12 mouse cellular contexts compared by ENCODE assay signal in the genomic region with DNA sequence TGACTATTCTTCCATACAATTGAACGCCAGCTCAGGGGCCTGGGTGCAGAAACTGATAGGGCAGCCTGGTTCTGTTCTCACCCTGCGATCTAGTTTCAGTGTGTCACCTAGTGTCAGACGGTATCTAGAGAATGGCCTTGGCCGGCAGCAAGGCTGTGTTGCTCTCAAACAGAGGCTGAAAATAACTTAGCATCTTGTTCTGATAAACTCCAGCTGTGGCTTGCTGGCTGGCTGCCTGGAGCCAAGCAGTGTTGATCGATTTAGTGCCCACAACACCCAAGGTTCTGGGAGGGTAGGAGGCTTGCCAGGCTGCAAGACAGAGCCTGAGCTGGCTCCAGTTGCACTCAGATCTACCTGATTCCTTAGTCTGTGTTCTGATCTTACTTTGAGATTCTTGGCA. TPM values are rescaled to one million over a fixed set of nuclear protein-coding genes. Genes with fewer than 3 reads are reported as not detected.
DNase-seq lines count a peak whose midpoint lies in the region; ATAC-seq and TF ChIP-seq lines count a peak whose summit lies in the region.
"Had no signal": no experiment of that assay in that cellular context is flagged by ENCODE, and none has a peak within 500 bp of the region (broad histone marks: within the 10 kb centered on the region; RNA-seq: fewer than 3 reads in every experiment).

No protein-coding gene starts in this region.

- no peaks in the 10 kb centered on the region for H3K36me3 ChIP-seq in stomach, postnatal 0 days (ENCODE audit: control insufficient read depth, insufficient read depth, low read length)

- 0 out of 2 replicates have a peak overlapping the region, but pooled peaks have one; percentile 8 for H3K27ac ChIP-seq in stomach, postnatal 0 days (replicated peaks)

- H3K9ac ChIP-seq in stomach, postnatal 0 days (ENCODE audit: low read length) = no peak overlapping the region

- no peaks in the 10 kb centered on the region for H3K27me3 ChIP-seq in stomach, postnatal 0 days (ENCODE audit: control insufficient read depth, insufficient read depth, low read length)

- peak overlapping the region; percentile 2; the same call in 1 of the 2 replicates for H3K4me2 ChIP-seq in stomach, postnatal 0 days (replicated peaks; ENCODE audit: low read depth)
- H3K4me2 ChIP-seq: midbrain, embryonic 11.5 days had no signal

- no peaks in the 10 kb centered on the region for H3K9me3 ChIP-seq in stomach, postnatal 0 days (ENCODE audit: control insufficient read depth, low read length)

- peaks cover 6% of the 10 kb centered on the region for H3K4me1 ChIP-seq in stomach, postnatal 0 days (replicated peaks; ENCODE audit: control insufficient read depth, insufficient read depth)

- no peak for TF ChIP-seq EP300 in stomach, postnatal 0 days (optimal IDR thresholded peaks at IDR 0.05)

- TF ChIP-seq CTCF in stomach, postnatal 0 days (IDR thresholded peaks at IDR 0.05; ENCODE audit: low read depth) = no peak

- no peak for ATAC-seq in stomach, postnatal 0 days (ENCODE audit: low FRiP score, low TSS enrichment)

- H3K4me3 ChIP-seq in stomach, postnatal 0 days (ENCODE audit: low read depth, low read length) = no peak overlapping the region

- peak; percentile 42 for DNase-seq in adrenal gland, adult 2 months
- no peak for DNase-seq in adrenal gland, postnatal 4 days (ENCODE audit: low spot score in 2 of 2)
- peak; percentile 53 for DNase-seq in testis, postnatal 14 days (ENCODE audit: low spot score)
- no peak for DNase-seq in testis, postnatal 10 days (ENCODE audit: low spot score)
- peak; percentile 76 for DNase-seq in heart, postnatal 4 days
- DNase-seq in stomach, postnatal 0 days (ENCODE audit: low spot score) = no peak
- no peak for DNase-seq in frontal cortex, postnatal 10 days (ENCODE audit: low spot score in 2 of 2)
- DNase-seq in cerebellum, adult 9-11 months = no peak
- DNase-seq: embryo, embryonic 11 days; kidney, adult 18-20 months had no signal

- WGBS in stomach, postnatal 0 days = 28% methylated on average over 5 of the region's 5 CpGs

RNA-seq across cellular contexts. Expression of a gene that starts 27.6 kb away (rescaled TPM):
- under 1 TPM in 1 of 2 experiments, not detected in 1; 0.45 TPM for total RNA-seq in adrenal gland, adult 2 months (2021)
- polyA plus RNA-seq in adrenal gland, adult 2 months (2012; rRNA removed) = 0.04 and 0.08 TPM in 2 replicates
- 1 to 10 TPM in 1 of 2 experiments, under 1 TPM in 1; 0.68 to 1.1 TPM for total RNA-seq in adrenal gland, postnatal 4 days (2021)
- 1 to 10 TPM; 2.3 to 3.2 TPM for total RNA-seq in heart, postnatal 4 days (2021)
- polyA plus RNA-seq in stomach, postnatal 0 days (2015; fragmentation: Nextera tagmentation; extraction: Ambion mirVana) = 1.9 and 2.1 TPM in 2 replicates
- total RNA-seq: MEL had no signal

Comparison
In these comparisons a context has a peak if more than half of its experiments do, and no peak if none do; other contexts are left out.
1. DNase-seq: peak in adrenal gland, adult 2 months (single experiment), testis, postnatal 14 days (single experiment) and heart, postnatal 4 days (single experiment); none in adrenal gland, postnatal 4 days (0 of 2), testis, postnatal 10 days (single experiment), stomach, postnatal 0 days (single experiment), frontal cortex, postnatal 10 days (0 of 2) and cerebellum, adult 9-11 months (single experiment).